ENCODE assay signal across 8 mouse cellular contexts in the genomic region with DNA sequence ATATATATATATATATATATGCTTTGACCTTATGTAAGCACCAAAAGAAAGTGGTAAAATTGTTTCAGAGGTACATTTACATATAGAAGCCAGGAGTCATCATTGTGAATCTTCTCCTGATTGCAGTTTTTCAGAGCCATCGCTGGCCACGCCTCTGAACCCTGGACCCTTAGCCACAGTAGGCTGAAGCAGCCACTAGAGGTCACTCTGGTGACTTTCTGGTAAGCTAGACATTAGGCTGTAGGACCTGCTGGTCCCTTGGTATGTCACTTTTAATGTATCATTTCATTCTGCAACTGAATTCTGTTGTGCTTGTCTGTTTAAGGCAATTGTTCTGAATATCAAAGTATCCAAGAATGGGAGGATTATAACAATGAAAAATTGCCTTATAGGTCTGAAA. TPM values are rescaled to one million over a fixed set of nuclear protein-coding genes. Genes with fewer than 3 reads are reported as not detected.
A peak's percentile ranks its signal among the peaks of the same experiment; 100 is the strongest.
DNase-seq lines count a peak whose midpoint lies in the region; ATAC-seq and TF ChIP-seq lines count a peak whose summit lies in the region.

No protein-coding gene starts in this region.

- H3K36me3 ChIP-seq in liver, embryonic 14.5 days (replicated peaks; ENCODE audit: control insufficient read depth, insufficient read depth, low read depth) = no peaks in the 10 kb centered on the region

- H3K4me2 ChIP-seq in liver, embryonic 14.5 days (ENCODE audit: low read depth) = no peak overlapping the region

- TF ChIP-seq EP300 in liver, embryonic 14.5 days (IDR thresholded peaks at IDR 0.05; ENCODE audit: low read depth) = no peak

- H3K9me3 ChIP-seq in liver, embryonic 14.5 days (ENCODE audit: control insufficient read depth, low read length) = no peaks in the 10 kb centered on the region

- no peak overlapping the region for H3K9ac ChIP-seq in liver, embryonic 14.5 days (replicated peaks)

- H3K27ac ChIP-seq in left cerebral cortex, adult 2 months = no peak overlapping the region
- H3K27ac ChIP-seq in bone marrow macrophage, adult 2 months (ENCODE audit: insufficient read depth, low read depth, low read length) = no peak overlapping the region
- no peak overlapping the region for H3K27ac ChIP-seq in liver, embryonic 14.5 days

- WGBS in liver, embryonic 14.5 days (ENCODE audit: insufficient replicate concordance) = 7% methylated on average over 2 of the region's 2 CpGs

- no peak overlapping the region for H3K4me3 ChIP-seq in left cerebral cortex, adult 2 months
- H3K4me3 ChIP-seq in bone marrow macrophage, adult 2 months (ENCODE audit: insufficient read depth, low read length) = no peak overlapping the region
- no peak overlapping the region for H3K4me3 ChIP-seq in liver, embryonic 14.5 days (ENCODE audit: insufficient read depth in 1 of 2, low read depth in 2 of 2, low read length in 2 of 2)

- peaks cover 15% of the 10 kb centered on the region for H3K4me1 ChIP-seq in bone marrow macrophage, adult 2 months (ENCODE audit: control insufficient read depth, insufficient read depth, low read length)
- H3K4me1 ChIP-seq in liver, embryonic 14.5 days (replicated peaks; ENCODE audit: control insufficient read depth in 2 of 2, insufficient read depth in 2 of 2, low read length in 1 of 2) = no peaks in the 10 kb centered on the region

- peak; percentile 63 for DNase-seq in CD4-positive, CD25-positive, alpha-beta regulatory T cell, adult 2 months (ENCODE audit: low read depth, low spot score)
- DNase-seq in left cerebral cortex, adult 2 months (ENCODE audit: extremely low spot score in 1 of 2, low spot score in 2 of 2) = peak; percentile 13 to 32
- no peak for DNase-seq in left cerebral cortex, postnatal 10 days (ENCODE audit: extremely low spot score in 1 of 2, low spot score in 2 of 2)
- peak; percentile 31 to 52 for DNase-seq in heart, postnatal 36 days
- peak; percentile 7 to 39 (median 11) for DNase-seq in liver, embryonic 14.5 days (ENCODE audit: low read depth in 3 of 3, low spot score in 3 of 3)
- peak; percentile 57 to 59 for DNase-seq in spleen, postnatal 36 days (ENCODE audit: low spot score in 2 of 2)

- intact Hi-C loops in left cerebral cortex, adult 2 months (cut with DNase I) = loop anchor here (5.0 kb wide), 1 partner anchor 662 kb away; no protein-coding TSS in a partner anchor
- intact Hi-C loops in left cerebral cortex, postnatal 10 days (cut with DNase I) = loop anchor here (5.0 kb wide), 2 partner anchors 922 to 997 kb away; no protein-coding TSS in a partner anchor
- intact Hi-C loops in heart, postnatal 36 days (cut with DNase I) = loop anchor here (5.0 kb wide), 1 partner anchor 862 kb away; no protein-coding TSS in a partner anchor

- no peaks in the 10 kb centered on the region for H3K27me3 ChIP-seq in liver, embryonic 14.5 days (ENCODE audit: control insufficient read depth, insufficient read depth, low read length)

- ATAC-seq in CD4-positive, CD25-positive, alpha-beta regulatory T cell, adult 4 months = no peak
- no peak for ATAC-seq in liver, embryonic 14.5 days (ENCODE audit: insufficient read depth)

- TF ChIP-seq POLR2A in bone marrow macrophage, adult 2 months (IDR thresholded peaks at IDR 0.05; ENCODE audit: borderline replicate concordance, low read depth, low read length) = no peak

- TF ChIP-seq CTCF in left cerebral cortex, adult 2 months (IDR thresholded peaks at IDR 0.05) = peak; percentile 56
- TF ChIP-seq CTCF in bone marrow macrophage, adult 2 months (IDR thresholded peaks at IDR 0.05; ENCODE audit: low read depth, low read length) = peak; percentile 47
- TF ChIP-seq CTCF in liver, embryonic 14.5 days (IDR thresholded peaks at IDR 0.05; ENCODE audit: low read depth) = peak; percentile 72

RNA-seq across cellular contexts. Expression of a gene that starts 2.6 kb away (rescaled TPM):
- not detected for polyA plus RNA-seq in CD4-positive, CD25-positive, alpha-beta regulatory T cell, adult 4 months (2017; shearing (Covaris generic))
- not detected for total RNA-seq in left cerebral cortex, adult 2 months (2021)
- not detected for total RNA-seq in left cerebral cortex, postnatal 10 days (2021)
- 1.4 and 1.7 TPM in 2 replicates for polyA plus RNA-seq in bone marrow macrophage, adult 2 months (2012; ENCODE audit: insufficient read depth, insufficient read length, missing spikeins)
- 1 to 10 TPM; 2.1 to 2.6 TPM for total RNA-seq in heart, postnatal 36 days (2021)
- polyA plus RNA-seq in liver, embryonic 14.5 days (2012; rRNA removed) = 0.04 TPM in 1 of 2 replicates, not detected in the other
- not detected in 2 replicates for polyA plus RNA-seq in liver, embryonic 14.5 days (2014; fragmentation: Nextera tagmentation; extraction: Ambion mirVana)

RNA-seq across cellular contexts. Expression of a gene that starts 49.7 kb away (rescaled TPM):
- polyA plus RNA-seq in CD4-positive, CD25-positive, alpha-beta regulatory T cell, adult 4 months (2017; shearing (Covaris generic)) = 10 to 100 TPM; 12.7 to 13.2 TPM
- total RNA-seq in left cerebral cortex, adult 2 months (2021) = 1 to 10 TPM; 2.6 to 4.6 TPM
- total RNA-seq in left cerebral cortex, postnatal 10 days (2021) = 1 to 10 TPM; 1.5 to 2.3 TPM
- polyA plus RNA-seq in bone marrow macrophage, adult 2 months (2012; ENCODE audit: insufficient read depth, insufficient read length, missing spikeins) = not detected in 2 replicates
- total RNA-seq in heart, postnatal 36 days (2021) = 1 to 10 TPM; 6.5 to 7.4 TPM
- 3.9 and 8.0 TPM in 2 replicates for polyA plus RNA-seq in liver, embryonic 14.5 days (2012; rRNA removed)
- polyA plus RNA-seq in liver, embryonic 14.5 days (2014; fragmentation: Nextera tagmentation; extraction: Ambion mirVana) = 21.2 and 32.4 TPM in 2 replicates

Comparison
In these comparisons a context has a peak if more than half of its experiments do, and no peak if none do; other contexts are left out.
1. DNase-seq: peak in CD4-positive, CD25-positive, alpha-beta regulatory T cell, adult 2 months (single experiment), left cerebral cortex, adult 2 months (2 of 2), heart, postnatal 36 days (2 of 2), liver, embryonic 14.5 days (3 of 3) and spleen, postnatal 36 days (2 of 2); none in left cerebral cortex, postnatal 10 days (0 of 2).
2. Peak in every context shown above with its lines, with median percentiles within 50 percentile points of each other: CTCF ChIP-seq.